Mouse (Mus musculus): Measurements from ENCODE around the gene Tpo. TPM values are rescaled to one million over a fixed set of nuclear protein-coding genes. Genes with fewer than 3 reads are reported as not detected.

Gene Tpo
- polyA plus RNA-seq, 2 experiments from 2014 or later = not detected

DNA sequence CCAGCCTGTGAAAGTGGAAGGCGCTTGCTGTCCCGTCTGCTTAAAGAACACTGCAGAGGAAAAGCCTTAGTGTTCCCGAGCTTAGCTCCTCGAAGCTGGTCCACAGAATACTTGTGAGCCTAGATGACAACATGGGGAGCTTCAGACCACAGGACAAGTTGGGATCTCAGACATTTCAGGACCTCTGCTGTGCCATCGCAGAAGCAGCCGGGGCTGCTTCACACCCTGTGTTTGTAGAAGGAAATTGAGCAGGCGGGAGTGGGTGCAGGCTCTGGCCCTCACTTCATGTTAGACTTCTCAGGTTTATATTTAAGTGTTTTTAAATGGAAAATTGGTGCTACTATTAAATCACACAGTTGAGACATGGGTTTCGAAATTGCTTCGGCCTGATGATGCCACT is 116.9 kb downstream of the Tpo start:
- no peak for ATAC-seq

- no peak for ATAC-seq
Measured at GRCm38 (mm10) chr12:30008741-30009140, 123.7 kb downstream of the Tpo start.

DNA sequence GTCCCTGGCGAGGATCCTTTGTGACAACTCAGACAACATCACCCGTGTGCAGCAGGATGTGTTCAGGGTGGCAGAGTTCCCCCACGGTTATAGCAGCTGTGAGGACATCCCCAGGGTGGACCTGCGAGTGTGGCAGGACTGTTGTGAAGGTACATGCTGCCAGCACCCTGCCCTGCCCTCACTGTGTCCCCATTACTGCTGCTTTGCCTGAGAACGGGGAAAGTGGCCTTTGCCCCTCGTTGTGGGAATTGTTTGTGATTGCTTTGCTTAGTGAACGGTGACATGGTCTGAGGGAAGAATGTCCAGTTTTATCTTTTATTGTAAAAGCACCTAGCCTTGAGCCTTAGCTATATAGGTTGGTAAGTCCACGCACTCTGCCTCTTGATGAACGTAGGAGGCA is 125.8 kb downstream of the Tpo start:
- no peak for ATAC-seq

Other genes starting within 250 kb of the Tpo start
- not detected for gene Pxdn, start 195.0 kb downstream of the Tpo start, polyA plus RNA-seq (2017; shearing (Covaris generic))
- under 1 TPM; 0.30 to 0.43 TPM for gene Sntg2, start 240.8 kb upstream of the Tpo start, polyA plus RNA-seq (2017; shearing (Covaris generic))

All from activated CD4-positive, CD25-positive, alpha-beta regulatory T cell, adult 4 months (primary cell).